Mouse (Mus musculus): ENCODE results near the gene Ptk6.

Gene Ptk6

DNA sequence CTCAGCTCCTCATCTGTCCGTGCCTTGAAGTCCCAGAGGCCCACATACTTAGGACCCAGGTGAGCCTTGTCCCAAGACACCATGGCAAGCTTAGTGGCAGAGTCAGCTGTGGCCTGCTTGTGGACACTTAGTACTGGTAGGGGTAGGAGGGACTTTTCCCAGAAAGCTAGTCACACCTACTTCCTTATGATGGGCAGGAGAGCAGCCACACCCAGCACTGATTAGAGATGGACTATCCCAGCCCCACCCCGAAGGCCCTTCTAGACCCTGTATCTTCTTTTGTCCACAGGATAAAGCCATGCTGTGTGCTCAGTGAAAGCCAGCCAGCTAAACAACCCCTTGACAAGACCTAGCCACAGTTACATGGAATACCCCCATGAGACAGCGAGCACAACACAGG is at the start of gene Ptk6:
TSS of gene Ptk6 (minus strand) at position 368 of the 400 bp plus-strand sequence.
- no peak for DNase-seq (ENCODE audit: low spot score)

- DNase-seq (ENCODE audit: low spot score), result no peak
These were observed 49.3 kb upstream of the Ptk6 start for GRCm38 (mm10) chr2:181251841-181252240.

- DNase-seq (ENCODE audit: low spot score), result peak; percentile 71
These were observed 46.6 kb upstream of the Ptk6 start for GRCm38 (mm10) chr2:181249217-181249616.

DNA sequence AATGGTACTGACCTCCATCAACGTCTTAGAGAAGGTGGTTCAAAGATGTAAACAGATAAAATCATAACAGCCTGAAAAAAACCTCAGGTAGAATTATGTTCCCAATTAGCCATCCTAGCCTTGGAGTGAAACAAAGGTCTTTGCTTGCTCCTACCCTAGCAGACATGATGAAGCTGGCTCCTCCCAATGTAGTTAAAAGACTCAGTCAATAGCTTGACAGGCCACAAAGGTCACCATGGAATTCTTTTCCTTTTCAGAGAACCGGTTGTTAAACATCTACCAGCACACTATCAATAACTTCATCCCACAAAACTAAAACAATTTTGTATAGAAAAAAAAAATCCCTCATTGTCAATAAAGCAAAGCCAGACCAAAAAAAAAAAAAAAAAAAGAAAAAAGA is 42.4 kb upstream of the Ptk6 start:
- peak; percentile 38 for DNase-seq (ENCODE audit: low spot score)

DNA sequence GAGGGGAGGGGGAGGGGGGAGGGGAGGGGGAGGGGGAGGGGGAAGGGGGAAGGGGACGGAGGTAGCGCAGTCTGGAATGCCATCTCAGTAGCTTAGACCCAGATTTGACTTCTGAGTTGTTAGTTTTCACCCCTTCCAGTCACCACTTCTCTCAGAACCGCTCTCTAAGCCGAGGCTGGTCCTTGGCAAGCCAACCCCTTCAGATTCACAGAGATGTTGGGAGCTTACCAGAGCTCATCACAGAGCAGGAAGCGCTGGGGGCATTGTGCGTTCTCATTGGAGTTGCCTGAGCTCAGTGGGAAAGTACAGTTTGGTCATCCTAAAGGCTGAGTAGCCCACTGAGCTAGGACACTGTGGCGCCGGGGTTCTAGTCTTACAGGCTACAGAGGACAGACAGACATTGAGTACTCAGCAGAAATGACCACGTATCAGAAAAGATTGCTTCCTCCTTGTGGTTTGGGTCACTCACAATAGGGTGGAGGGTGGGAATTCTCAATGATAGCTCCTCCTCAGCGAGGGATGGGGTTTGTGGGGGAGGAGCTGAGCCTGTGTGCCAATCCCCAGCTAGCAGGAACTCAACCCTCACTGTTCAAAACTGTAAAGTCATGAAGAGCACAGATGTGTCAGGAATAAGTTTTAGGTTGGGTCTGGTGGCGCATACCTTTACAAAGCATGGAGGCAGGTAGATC is 41.3 kb upstream of the Ptk6 start:
- DNase-seq (ENCODE audit: low spot score), result peak; percentile 74

GRCm38 (mm10) chr2:181242314-181242665 is 39.7 kb upstream of the Ptk6 start:
- DNase-seq (ENCODE audit: low spot score), result no peak

DNA sequence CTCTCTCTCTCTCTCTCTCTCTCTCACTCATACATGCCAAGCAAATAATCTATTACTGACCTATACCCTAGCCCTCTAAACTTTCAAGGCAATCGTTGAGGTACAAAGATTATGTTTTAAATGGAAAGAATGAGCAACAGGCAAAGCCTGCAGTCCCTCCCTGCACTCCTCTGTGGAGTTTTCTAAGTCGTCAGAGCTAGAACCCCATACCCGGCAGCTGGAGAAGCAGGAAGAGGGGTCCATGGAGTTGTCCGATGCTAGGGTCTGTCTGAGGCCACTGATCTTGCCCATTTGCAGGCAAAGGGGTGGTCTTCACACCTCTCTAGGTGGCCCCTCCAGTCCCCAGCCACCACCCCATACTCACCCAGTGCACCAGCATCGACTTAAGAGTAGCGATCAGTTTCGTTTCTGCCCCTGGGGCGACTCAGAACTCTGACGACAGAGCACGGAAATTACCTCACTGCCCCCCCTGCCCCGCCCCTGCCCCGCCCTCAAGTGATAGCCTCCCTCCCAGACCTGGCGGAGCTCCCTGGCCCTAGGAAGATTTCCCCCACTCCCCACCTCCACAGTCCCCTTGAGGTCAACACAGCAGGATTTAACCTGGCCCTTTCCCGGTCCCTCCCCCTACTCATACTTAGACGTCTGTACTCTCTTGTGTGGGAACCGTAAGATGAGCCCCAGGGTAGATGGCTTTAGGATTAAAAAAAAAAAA is 39.2 kb upstream of the Ptk6 start, which contains the start of gene Helz2:
TSS of gene Helz2 (minus strand) at position 426 of the 712 bp plus-strand sequence.
- DNase-seq (ENCODE audit: low spot score), result peak; percentile 70

GRCm38 (mm10) chr2:181240806-181241440 is 38.3 kb upstream of the Ptk6 start:
- DNase-seq (ENCODE audit: low spot score), result no peak

GRCm38 (mm10) chr2:181239261-181239660 is 36.7 kb upstream of the Ptk6 start:
- DNase-seq (ENCODE audit: low spot score), result no peak

DNA sequence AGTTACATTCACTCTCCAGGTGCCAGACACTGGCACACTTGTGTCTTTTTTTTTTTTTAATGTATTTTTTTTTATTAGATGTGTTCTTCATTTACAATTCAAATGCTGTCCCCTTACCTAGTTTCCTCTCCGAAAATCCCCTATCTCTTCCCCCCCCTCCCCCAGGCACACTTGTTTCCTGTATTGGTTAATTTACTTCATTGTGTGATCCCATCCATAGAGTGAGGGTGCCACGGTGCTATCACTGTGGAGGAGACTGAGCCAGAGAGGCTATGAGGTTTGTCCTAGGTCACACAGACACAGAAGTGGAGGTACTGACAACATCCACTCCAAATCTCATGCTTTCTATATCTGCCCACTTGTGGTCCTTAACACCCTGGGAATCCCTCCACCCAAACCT is 36.3 kb upstream of the Ptk6 start:
- no peak for DNase-seq (ENCODE audit: low spot score)

DNA sequence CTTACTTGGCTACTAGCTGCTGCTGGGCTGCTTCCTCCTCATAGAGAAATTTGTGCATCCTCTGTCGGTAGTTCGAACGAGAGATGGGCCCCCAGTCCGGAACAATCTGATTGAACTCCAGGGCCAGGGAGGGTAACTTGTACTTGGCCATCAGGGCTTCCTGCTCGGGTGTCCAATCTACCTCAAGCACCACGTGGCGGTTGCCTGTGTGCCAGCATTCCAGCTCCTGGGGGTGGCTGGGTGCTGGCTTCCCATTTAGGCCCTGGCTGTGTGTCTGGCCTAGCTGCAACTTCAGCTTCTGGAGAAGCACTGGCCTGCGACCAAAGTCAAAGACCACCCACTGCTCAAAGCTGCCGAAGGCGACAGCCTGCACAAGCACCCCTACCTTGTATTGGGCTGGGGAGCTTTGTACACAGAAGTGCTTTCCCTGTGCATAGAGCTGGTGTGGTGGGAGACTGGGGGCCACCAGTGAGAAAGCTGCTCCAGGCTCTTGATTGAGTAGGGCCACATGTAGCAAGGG is 35.6 kb upstream of the Ptk6 start:
- no peak for DNase-seq (ENCODE audit: low spot score)

DNA sequence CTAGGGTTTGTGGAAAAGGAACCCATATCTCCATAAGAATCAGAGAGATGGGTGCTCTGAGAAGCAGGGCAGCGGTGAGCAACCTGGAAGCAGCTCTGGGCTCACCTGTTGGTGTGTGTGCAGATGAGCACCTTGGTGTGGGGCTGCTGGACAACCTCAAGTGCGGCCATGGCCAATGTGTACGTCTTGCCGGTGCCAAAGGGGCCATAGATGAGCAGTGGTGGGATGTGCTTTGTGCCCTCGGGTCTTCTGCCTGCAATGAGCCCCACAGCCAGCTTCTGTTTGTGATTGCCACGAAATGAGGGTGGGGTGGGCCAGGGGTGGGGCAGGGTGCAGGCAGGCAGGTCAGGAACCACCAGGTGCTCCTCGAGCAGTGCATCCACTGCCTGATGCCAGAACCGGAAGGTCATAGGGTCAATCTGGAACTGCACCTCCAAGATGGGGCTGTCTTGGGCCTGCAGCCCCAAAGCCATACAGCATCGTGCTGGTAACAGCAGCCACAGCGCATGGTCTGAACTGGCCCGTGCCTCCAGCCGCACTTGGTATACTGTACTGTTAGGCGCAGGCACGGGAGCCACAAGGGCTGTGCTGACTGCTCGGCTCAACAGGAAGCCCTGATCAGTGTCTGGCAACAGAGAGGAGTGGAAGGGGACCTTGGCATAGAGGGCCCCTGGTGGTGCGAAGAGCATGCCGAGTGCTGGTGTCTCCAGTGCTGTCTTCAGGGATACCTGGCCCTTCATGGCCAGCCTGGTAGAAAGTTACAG is 34.8 kb upstream of the Ptk6 start:
- no peak for DNase-seq (ENCODE audit: low spot score)

- DNase-seq (ENCODE audit: low spot score), result no peak
These were observed 33.3 kb upstream of the Ptk6 start for GRCm38 (mm10) chr2:181235681-181236566.

DNA sequence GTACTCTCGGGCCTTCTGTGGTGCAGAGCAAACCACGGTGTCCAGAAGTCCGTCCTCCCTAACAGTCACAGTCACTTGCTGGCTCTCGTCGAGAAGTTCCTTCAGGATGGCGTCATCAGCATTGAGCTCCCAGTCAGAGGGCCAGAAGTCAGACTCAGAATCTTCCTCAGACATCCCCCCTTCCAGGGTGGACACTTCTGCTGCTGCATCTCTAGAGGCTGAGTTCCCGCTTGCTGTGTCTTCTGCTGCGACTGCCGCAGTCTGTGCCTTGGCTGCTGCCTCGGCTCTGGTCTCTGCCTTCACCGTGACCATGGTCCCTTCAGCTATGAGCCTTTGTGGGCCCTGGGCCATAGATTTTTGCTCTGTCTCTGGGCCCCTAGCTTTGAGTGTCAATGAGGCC is 32.1 kb upstream of the Ptk6 start:
- DNase-seq (ENCODE audit: low spot score), result no peak

- no peak for DNase-seq (ENCODE audit: low spot score)
These were observed 30.9 kb upstream of the Ptk6 start for GRCm38 (mm10) chr2:181233443-181233842.

- no peak for DNase-seq (ENCODE audit: low spot score)
These were observed 28.6 kb upstream of the Ptk6 start for GRCm38 (mm10) chr2:181231171-181231570.

DNA sequence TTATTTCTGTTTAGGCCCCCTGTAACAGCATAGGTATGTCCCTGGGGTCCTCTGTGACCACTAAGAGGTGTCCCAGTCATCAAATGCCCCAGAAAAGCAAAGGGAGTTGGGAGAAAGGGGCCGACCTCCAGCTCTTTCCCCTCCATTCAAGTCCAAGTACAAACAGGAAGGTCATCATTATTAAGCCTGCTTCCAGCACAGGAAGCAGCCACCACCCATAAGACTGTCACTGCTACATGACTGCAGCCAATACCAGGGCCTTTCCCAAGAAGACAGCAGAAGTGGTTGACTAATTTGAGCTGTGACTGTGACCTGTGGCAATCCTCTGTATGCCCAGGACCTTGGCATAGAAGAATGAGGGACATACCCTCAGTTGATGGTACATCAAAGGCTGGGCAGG is 25.7 kb upstream of the Ptk6 start:
- no peak for DNase-seq (ENCODE audit: low spot score)

- DNase-seq (ENCODE audit: low spot score), result peak; percentile 75
These were observed 24.5 kb upstream of the Ptk6 start for GRCm38 (mm10) chr2:181227122-181227521.

DNA sequence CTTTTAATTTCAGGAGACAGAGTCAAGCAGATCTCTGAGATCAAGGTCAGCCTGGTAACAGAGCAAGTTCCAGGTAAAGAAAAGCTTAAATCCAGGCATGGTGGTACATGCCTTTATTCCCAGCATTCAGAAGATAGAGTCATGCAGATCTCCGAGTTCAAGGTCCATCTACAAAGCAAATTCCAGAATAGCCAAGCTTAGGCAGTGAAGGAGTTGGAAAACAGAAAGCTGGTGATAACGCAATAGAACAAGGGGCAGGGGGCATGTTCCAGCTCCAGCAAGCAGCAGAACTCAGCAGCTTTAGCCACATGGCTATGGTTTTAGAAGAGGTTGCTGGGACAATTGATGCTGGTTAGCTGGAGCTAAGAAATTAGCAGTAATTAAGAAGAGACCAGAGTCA is 22.4 kb upstream of the Ptk6 start:
- peak; percentile 78 for DNase-seq (ENCODE audit: low spot score)

- no peak for DNase-seq (ENCODE audit: low spot score)
These were observed 17.8 kb upstream of the Ptk6 start for GRCm38 (mm10) chr2:181220361-181220760.

DNA sequence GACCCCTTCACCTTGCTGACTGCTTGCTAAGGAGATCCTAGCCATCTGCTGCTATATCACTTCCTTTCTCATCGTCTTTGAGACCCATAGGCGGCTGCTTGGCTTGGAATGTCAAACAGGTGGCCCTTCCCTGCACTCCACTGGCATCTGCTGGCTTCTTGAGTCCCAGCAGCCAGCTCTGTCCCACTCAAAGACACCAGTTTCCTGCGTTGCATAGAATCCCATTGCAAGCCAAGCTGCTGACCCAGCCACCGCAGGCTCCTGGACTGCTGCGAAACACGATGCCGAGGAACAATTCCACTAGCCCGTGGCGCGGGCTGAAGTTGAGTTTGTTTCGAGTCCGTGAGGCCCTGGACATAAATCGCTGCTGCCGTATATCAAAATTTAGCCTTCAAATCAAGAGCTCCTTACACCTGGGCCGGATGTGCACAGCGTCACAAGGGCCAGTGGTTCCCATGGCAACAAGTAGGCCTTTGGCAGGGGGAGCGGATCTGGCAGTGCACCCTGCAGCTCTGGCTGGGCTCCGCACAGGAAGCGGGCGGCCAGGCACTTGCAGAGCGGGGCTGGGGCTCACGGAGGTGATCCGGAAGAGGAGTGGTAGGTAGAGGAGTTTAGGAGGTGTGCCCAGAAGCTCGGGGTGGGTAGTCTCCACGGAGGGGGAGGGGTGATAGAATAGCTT is 17.1 kb upstream of the Ptk6 start, which contains the start of gene Fndc11:
TSS of gene Fndc11 (plus strand) at position 476 of the 679 bp plus-strand sequence.
- DNase-seq (ENCODE audit: low spot score), result peak; percentile 73
